Mouse (Mus musculus) neural tube, embryonic 11.5 days (tissue): ENCODE measurements around the gene Nkain1. TPM values are rescaled to one million over a fixed set of nuclear protein-coding genes. Genes with fewer than 3 reads are reported as not detected.
A peak's percentile ranks its signal among the peaks of the same experiment; 100 is the strongest.

Experiments used
- ATAC-seq: fragments of 200-750 bp; cut with Nextera tagmentation; 2 replicates; pipeline ENCODE4 v1.8.0; 2017; ENCODE audit warnings: moderate number of reproducible peaks, mild to moderate bottlenecking, moderate TSS enrichment, moderate library complexity; ENCODE audit not compliant: insufficient read depth, low FRiP score, low TSS enrichment
- DNase-seq: peaks from one replicate; pipeline ENCODE4 v3.0.0-alpha.2; 2015; ENCODE audit warnings: low spot score
- H3K27ac ChIP-seq: fragments of 300-500 bp; sonication (generic); 2 replicates; pipeline ENCODE4 v1.5.1; 2014; ENCODE audit warnings: low read depth, mild to moderate bottlenecking, low read length
- H3K27me3 ChIP-seq: fragments of 300-500 bp; sonication (generic); 2 replicates; pipeline ENCODE4 v1.6.1; 2014; ENCODE audit warnings: mild to moderate bottlenecking, low read length, mixed read lengths; ENCODE audit not compliant: control insufficient read depth, insufficient read depth
- H3K36me3 ChIP-seq: fragments of 300-500 bp; sonication (generic); 2 replicates; pipeline ENCODE4 v1.6.1; 2014; ENCODE audit warnings: mild to moderate bottlenecking, low read length, moderate library complexity, mixed read lengths; ENCODE audit not compliant: control insufficient read depth, insufficient read depth
- H3K4me1 ChIP-seq: fragments of 300-500 bp; sonication (generic); 2 replicates; pipeline ENCODE4 v1.6.1; 2014; ENCODE audit warnings: low read length, mixed read lengths; ENCODE audit not compliant: control insufficient read depth, insufficient read depth
- H3K4me2 ChIP-seq: fragments of 300-500 bp; sonication (generic); 2 replicates; pipeline ENCODE4 v1.6.1; 2014; ENCODE audit warnings: low read depth, mild to moderate bottlenecking, moderate library complexity
- H3K4me3 ChIP-seq: fragments of 300-500 bp; sonication (generic); 2 replicates; pipeline ENCODE4 v1.5.1; 2014; ENCODE audit warnings: low read depth, low read length
- H3K9ac ChIP-seq: fragments of 300-500 bp; sonication (generic); 2 replicates; pipeline ENCODE4 v1.6.1; 2014; ENCODE audit warnings: mild to moderate bottlenecking, low read length
- H3K9me3 ChIP-seq: fragments of 300-500 bp; sonication (generic); 2 replicates; pipeline ENCODE4 v1.6.1; 2016; ENCODE audit warnings: low read length; ENCODE audit not compliant: control insufficient read depth
- WGBS: fragments of 180-500 bp; shearing (Covaris S2); extraction: QIAGEN DNeasy Blood & Tissue Kit; methylation state at CpG from one replicate; pipeline ENCODE4 v1.1.7; 2014; 5-methylcytosine and 5-hydroxymethylcytosine counted together
- polyA plus RNA-seq: library from polyadenylated mRNA; unstranded; fragments of >200 nt; fragmentation: Nextera tagmentation; extraction: Ambion mirVana; gene quantifications from 2 replicates; pipeline ENCODE4 v1.2.1, GENCODE M21; 2014

Nkain1 gene
- polyA plus RNA-seq, 1 experiment from 2014 or later: 19.1 TPM

GRCm38 (mm10) chr4:130543121-130543520 is 30.9 kb downstream of the Nkain1 start:
- Histone ChIP-seq H3K27ac (no peak overlapping the region), H3K27me3 (no peaks in the 10 kb centered on the region), H3K4me3 (no peak overlapping the region), H3K9ac (no peak overlapping the region), H3K4me2 (no peak overlapping the region), H3K4me1 (peaks cover 39% of the 10 kb centered on the region), H3K36me3 (no peaks in the 10 kb centered on the region), H3K9me3 (no peaks in the 10 kb centered on the region)
- DNase-seq (no peak), ATAC-seq (no peak)
- WGBS: 79% methylated on average over 4 of the region's 4 CpGs

GRCm38 (mm10) chr4:130540831-130541230 is 33.1 kb downstream of the Nkain1 start:
- no peak for DNase-seq
- Histone ChIP-seq H3K36me3 (peaks cover 3% of the 10 kb centered on the region; the same call in 1 of the 2 replicates), H3K9ac (no peak overlapping the region), H3K4me2 (no peak overlapping the region), H3K4me3 (no peak overlapping the region), H3K4me1 (peaks cover 21% of the 10 kb centered on the region), H3K27ac (no peak overlapping the region), H3K27me3 (no peaks in the 10 kb centered on the region), H3K9me3 (no peaks in the 10 kb centered on the region)
- WGBS: 91% methylated on average over 4 of the region's 4 CpGs
- ATAC-seq: no peak

- Histone ChIP-seq H3K27me3 (no peaks in the 10 kb centered on the region), H3K36me3 (peaks cover 4% of the 10 kb centered on the region; the same call in 1 of the 2 replicates), H3K27ac (no peak overlapping the region), H3K4me3 (no peak overlapping the region), H3K9ac (no peak overlapping the region), H3K4me1 (peaks cover 13% of the 10 kb centered on the region), H3K4me2 (no peak overlapping the region), H3K9me3 (no peaks in the 10 kb centered on the region)
- WGBS: 80% methylated on average over 7 of the region's 7 CpGs
- DNase-seq (no peak), ATAC-seq (no peak)
Observed at GRCm38 (mm10) chr4:130539706-130540105, 34.3 kb downstream of the Nkain1 start.

GRCm38 (mm10) chr4:130539053-130539452 is 34.9 kb downstream of the Nkain1 start:
- H3K36me3 ChIP-seq: peaks cover 4% of the 10 kb centered on the region; the same call in 1 of the 2 replicates
- ATAC-seq (no peak), DNase-seq (no peak)
- no peak overlapping the region for H3K4me3 ChIP-seq
- no peaks in the 10 kb centered on the region for H3K27me3 ChIP-seq
- H3K27ac ChIP-seq: no peak overlapping the region
- no peak overlapping the region for H3K9ac ChIP-seq
- H3K9me3 ChIP-seq: no peaks in the 10 kb centered on the region
- peaks cover 7% of the 10 kb centered on the region for H3K4me1 ChIP-seq
- WGBS: 84% methylated on average over 8 of the region's 8 CpGs
- no peak overlapping the region for H3K4me2 ChIP-seq

GRCm38 (mm10) chr4:130537371-130537770 is 36.6 kb downstream of the Nkain1 start:
- H3K36me3 ChIP-seq: peaks cover 4% of the 10 kb centered on the region; the same call in 1 of the 2 replicates

GRCm38 (mm10) chr4:130535789-130536188 is 38.2 kb downstream of the Nkain1 start:
- WGBS: 74% methylated on average over 1 of the region's 1 CpGs
- peaks cover 4% of the 10 kb centered on the region; the same call in 1 of the 2 replicates for H3K36me3 ChIP-seq

More at GRCm38 (mm10) chr4:130537371-130537770, 36.6 kb downstream of the Nkain1 start:
- ATAC-seq (no peak), DNase-seq (no peak)
- no peaks in the 10 kb centered on the region for H3K27me3 ChIP-seq
- no peak overlapping the region for H3K9ac ChIP-seq
- no peak overlapping the region for H3K4me2 ChIP-seq
- WGBS: 96% methylated on average over 7 of the region's 7 CpGs
- H3K4me1 ChIP-seq: peaks cover 2% of the 10 kb centered on the region; the same call in 1 of the 2 replicates
- H3K27ac ChIP-seq: no peak overlapping the region
- H3K4me3 ChIP-seq: no peak overlapping the region
- no peaks in the 10 kb centered on the region for H3K9me3 ChIP-seq

GRCm38 (mm10) chr4:130533975-130534374 is 40.0 kb downstream of the Nkain1 start:
- no peak overlapping the region for H3K4me2 ChIP-seq
- no peak overlapping the region for H3K27ac ChIP-seq
- H3K4me3 ChIP-seq: no peak overlapping the region
- peaks cover 6% of the 10 kb centered on the region for H3K4me1 ChIP-seq
- no peaks in the 10 kb centered on the region for H3K9me3 ChIP-seq
- WGBS: 52% methylated on average over 4 of the region's 4 CpGs
- ATAC-seq: no peak
- peak; percentile 89 for DNase-seq
- H3K9ac ChIP-seq: no peak overlapping the region
- H3K36me3 ChIP-seq: peaks cover 4% of the 10 kb centered on the region; the same call in 1 of the 2 replicates
- H3K27me3 ChIP-seq: no peaks in the 10 kb centered on the region

More at GRCm38 (mm10) chr4:130535789-130536188, 38.2 kb downstream of the Nkain1 start:
- H3K9me3 ChIP-seq: no peaks in the 10 kb centered on the region
- H3K27me3 ChIP-seq: no peaks in the 10 kb centered on the region
- H3K27ac ChIP-seq: no peak overlapping the region
- ATAC-seq (no peak), DNase-seq (no peak)
- H3K4me1 ChIP-seq: peaks cover 6% of the 10 kb centered on the region
- H3K4me2 ChIP-seq: no peak overlapping the region
- H3K4me3 ChIP-seq: no peak overlapping the region
- H3K9ac ChIP-seq: no peak overlapping the region

GRCm38 (mm10) chr4:130532347-130532746 is 41.6 kb downstream of the Nkain1 start:
- Histone ChIP-seq H3K27ac (no peak overlapping the region), H3K4me1 (peaks cover 3% of the 10 kb centered on the region; the same call in 1 of the 2 replicates), H3K36me3 (peaks cover 4% of the 10 kb centered on the region; the same call in 1 of the 2 replicates), H3K9ac (no peak overlapping the region), H3K4me3 (no peak overlapping the region), H3K27me3 (no peaks in the 10 kb centered on the region), H3K9me3 (no peaks in the 10 kb centered on the region), H3K4me2 (no peak overlapping the region)
- DNase-seq (no peak), ATAC-seq (no peak)
- 70% methylated on average over 6 of the region's 6 CpGs for WGBS

- 27% methylated on average over 28 of the region's 28 CpGs for WGBS
- peak; percentile 81 for DNase-seq
- Histone ChIP-seq H3K4me1 (peaks cover 3% of the 10 kb centered on the region; the same call in 1 of the 2 replicates), H3K36me3 (peaks cover 4% of the 10 kb centered on the region; the same call in 1 of the 2 replicates), H3K9ac (no peak overlapping the region), H3K4me3 (no peak overlapping the region), H3K9me3 (no peaks in the 10 kb centered on the region), H3K27ac (no peak overlapping the region), H3K27me3 (no peaks in the 10 kb centered on the region), H3K4me2 (no peak overlapping the region)
- peak; percentile 38 for ATAC-seq
Observed at GRCm38 (mm10) chr4:130531645-130532280, 42.2 kb downstream of the Nkain1 start.
